Mouse (Mus musculus) left cerebral cortex, adult 18-20 months (tissue): ENCODE results near the gene Nrxn1. TPM values are rescaled to one million over a fixed set of nuclear protein-coding genes. Genes with fewer than 3 reads are reported as not detected.

Experiments used
- DNase-seq, 2 experiments: peaks; one replicate each; pipeline ENCODE4 v3.0.0; 2021 to 2022; ENCODE audit warnings: low spot score in 2 of 2, mixed read lengths in 1 of 2
- long read RNA-seq, 2 experiments: library from polyadenylated mRNA; stranded (forward); transcript quantifications; one replicate each; pipeline ENCODE4 v2.0.0; 2021
- total RNA-seq, 2 experiments: library from RNA; stranded (reverse); gene quantifications; 2 replicates each; pipeline ENCODE4 v1.2.3; 2021

The Nrxn1 gene
- 100 to 1,000 TPM; 499 to 523 TPM for total RNA-seq
- long read RNA-seq, experiment 1, transcript Nrxn1-215 (3 exons, 1,439 nt) = minor isoform, 16 of 129 reads
- long read RNA-seq, experiment 1, transcript Nrxn1-225 (3 exons, 2,280 nt) = minor isoform, 15 of 129 reads
- long read RNA-seq, experiment 1, transcript Nrxn1-204 (6 exons, 3,414 nt) = major isoform, 18 of 129 reads
- long read RNA-seq, experiment 1, transcript Nrxn1-217 (7 exons, 3,021 nt) = minor isoform, 13 of 129 reads
- long read RNA-seq, experiment 1, partial matches to known transcripts = 7 of 129 reads
- long read RNA-seq, experiment 1, other reads (novel, unspliced or antisense) = 48 of 129 reads
- long read RNA-seq, experiment 2, transcript Nrxn1-213 (7 exons, 2,477 nt) = minor isoform, 12 of 93 reads
- long read RNA-seq, experiment 2, transcript Nrxn1-215 (3 exons, 1,439 nt) = minor isoform, 7 of 93 reads
- long read RNA-seq, experiment 2, transcript Nrxn1-204 (6 exons, 3,414 nt) = major isoform, 13 of 93 reads
- long read RNA-seq, experiment 2, transcript Nrxn1-225 (3 exons, 2,280 nt) = minor isoform, 7 of 93 reads
- long read RNA-seq, experiment 2, partial matches to known transcripts = 5 of 93 reads
- long read RNA-seq, experiment 2, other reads (novel, unspliced or antisense) = 43 of 93 reads

GRCm38 (mm10) chr17:91093042-91093080 is at the start of gene Nrxn1:
Gene Nrxn1 (minus strand): TSS chr17:91093071.
- DNase-seq = no peak

GRCm38 (mm10) chr17:91136859-91137258 is 44.0 kb upstream of the Nrxn1 start:
- DNase-seq = no peak

- no peak for DNase-seq
Observed at GRCm38 (mm10) chr17:91112880-91113628, 20.2 kb upstream of the Nrxn1 start.

GRCm38 (mm10) chr17:91112085-91112484 is 19.2 kb upstream of the Nrxn1 start:
- DNase-seq = no peak

GRCm38 (mm10) chr17:91093081-91093875 is 407 bp upstream of the Nrxn1 start:
- peak in 1 of 2 experiments; percentile 49 for DNase-seq

- DNase-seq = peak; percentile 74 to 88
Observed at GRCm38 (mm10) chr17:91092421-91093041, 340 bp downstream of the Nrxn1 start.

GRCm38 (mm10) chr17:91090631-91091030 is 2.2 kb downstream of the Nrxn1 start:
- DNase-seq = peak in 1 of 2 experiments; percentile 21

- no peak for DNase-seq
Observed at GRCm38 (mm10) chr17:91088991-91089390, 3.9 kb downstream of the Nrxn1 start.

- DNase-seq = no peak
Observed at GRCm38 (mm10) chr17:91088037-91088715, 4.7 kb downstream of the Nrxn1 start.

GRCm38 (mm10) chr17:91086412-91086811 is 6.5 kb downstream of the Nrxn1 start:
- DNase-seq = no peak

GRCm38 (mm10) chr17:91085416-91085815 is 7.5 kb downstream of the Nrxn1 start:
- no peak for DNase-seq

- no peak for DNase-seq
Observed at GRCm38 (mm10) chr17:91079096-91079495, 13.8 kb downstream of the Nrxn1 start.

GRCm38 (mm10) chr17:91074780-91075179 is 18.1 kb downstream of the Nrxn1 start:
- no peak for DNase-seq

- DNase-seq = no peak
Observed at GRCm38 (mm10) chr17:91033466-91033865, 59.4 kb downstream of the Nrxn1 start.

- DNase-seq = no peak
Observed at GRCm38 (mm10) chr17:91025061-91025623, 67.7 kb downstream of the Nrxn1 start.

GRCm38 (mm10) chr17:91007385-91008089 is 85.3 kb downstream of the Nrxn1 start:
- DNase-seq = no peak

- no peak for DNase-seq
Observed at GRCm38 (mm10) chr17:91000389-91000788, 92.5 kb downstream of the Nrxn1 start.

- peak in 1 of 2 experiments; percentile 42 for DNase-seq
Observed at GRCm38 (mm10) chr17:90999667-91000154, 93.2 kb downstream of the Nrxn1 start.

GRCm38 (mm10) chr17:90997714-90998113 is 95.2 kb downstream of the Nrxn1 start:
- DNase-seq = no peak
